Mouse (Mus musculus) c-Kit-positive CD71-positive TER-119-positive erythroid progenitor cells, embryonic 14.5 days (primary cell): Measurements from ENCODE around the gene Tsc22d4.

Source experiments
- DNase-seq: peaks from one replicate; pipeline ENCODE4 v3.0.0-alpha.2; 2013; ENCODE audit warnings: low spot score

Gene Tsc22d4

DNA sequence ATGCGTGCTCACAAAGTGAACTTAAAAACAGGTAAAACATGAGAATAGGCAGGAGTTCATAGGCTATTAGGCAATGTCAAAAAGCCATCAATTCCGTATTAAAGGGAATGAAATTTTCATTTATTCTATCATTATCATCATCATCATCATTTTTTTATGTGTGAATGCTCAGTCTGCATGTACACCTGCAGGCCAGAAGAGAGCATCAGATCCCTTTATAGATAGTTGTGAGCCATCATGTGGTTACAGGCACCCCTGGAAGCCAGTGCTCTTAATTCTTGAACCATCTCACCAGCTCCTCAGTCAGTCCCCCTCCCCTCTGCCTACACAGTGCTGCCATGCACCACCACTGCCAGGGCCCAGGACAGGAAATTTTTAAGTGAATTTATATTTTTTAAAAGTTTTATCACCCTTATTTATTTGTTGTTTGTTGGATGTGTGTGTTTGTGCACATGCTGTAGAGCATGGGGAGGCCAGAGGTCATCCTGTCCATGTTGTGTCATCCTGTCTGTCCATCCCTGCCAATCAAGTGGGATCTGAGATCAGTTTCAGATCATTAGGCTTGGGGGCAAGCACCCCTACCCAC is 43.5 kb downstream of the Tsc22d4 start:
- DNase-seq: no peak

DNA sequence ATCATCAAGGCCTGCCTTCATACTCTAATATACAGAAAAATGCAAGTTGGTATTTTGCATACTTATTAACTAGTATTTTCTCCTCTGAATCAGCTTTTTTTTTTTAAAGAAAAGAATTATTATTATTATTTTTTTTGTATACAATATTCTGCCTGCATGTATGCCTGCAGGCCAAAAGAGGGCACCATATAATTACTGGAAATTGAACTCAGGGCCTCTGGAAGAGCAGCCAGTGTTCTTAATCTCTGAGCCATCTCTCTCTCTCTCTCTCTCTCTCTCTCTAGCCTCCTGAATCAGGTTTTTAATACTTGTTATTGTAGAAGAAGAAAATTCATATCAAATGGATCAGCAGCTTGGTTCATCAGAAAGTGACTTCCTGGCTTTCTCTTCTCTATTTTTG is 46.0 kb downstream of the Tsc22d4 start:
- no peak for DNase-seq

DNA sequence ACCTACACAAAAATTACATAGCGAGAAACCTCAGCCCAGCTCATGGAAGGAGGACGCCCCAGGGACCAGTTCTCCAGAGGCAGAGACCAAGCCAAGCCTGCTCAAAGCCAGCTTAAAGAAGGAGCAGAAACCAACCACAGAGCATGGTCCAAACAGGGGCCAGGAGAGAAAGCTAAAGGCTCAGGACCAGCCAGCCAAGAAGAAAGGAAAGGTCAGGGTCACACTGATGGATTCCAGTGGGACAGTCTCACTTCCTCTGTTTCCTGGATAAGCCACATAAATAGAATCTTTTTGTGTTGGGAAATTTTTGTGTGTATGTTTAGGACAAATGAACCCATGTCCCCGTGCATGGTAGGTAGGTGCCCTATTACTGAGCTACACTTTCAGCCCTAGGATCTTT is 51.1 kb downstream of the Tsc22d4 start:
- no peak for DNase-seq

DNA sequence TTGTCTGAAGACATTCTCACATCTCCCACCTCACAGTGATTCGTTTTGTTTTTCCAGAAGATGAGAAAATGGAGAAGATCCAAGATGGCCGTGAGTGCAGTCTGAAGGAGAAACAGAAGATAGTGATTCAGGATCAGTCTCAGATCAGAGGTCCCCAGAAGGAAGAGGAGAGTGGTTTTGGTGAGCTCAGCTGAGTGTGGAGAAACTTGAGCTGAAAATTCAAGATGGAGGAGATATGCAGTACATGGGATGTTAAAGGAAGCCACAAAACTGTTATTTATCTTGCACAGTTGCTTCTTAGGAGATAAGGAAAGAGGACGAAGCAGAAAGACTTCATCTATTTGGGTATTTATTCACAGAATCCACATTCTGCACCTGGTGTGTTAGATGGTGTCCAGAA is 55.4 kb downstream of the Tsc22d4 start:
- DNase-seq: no peak

DNA sequence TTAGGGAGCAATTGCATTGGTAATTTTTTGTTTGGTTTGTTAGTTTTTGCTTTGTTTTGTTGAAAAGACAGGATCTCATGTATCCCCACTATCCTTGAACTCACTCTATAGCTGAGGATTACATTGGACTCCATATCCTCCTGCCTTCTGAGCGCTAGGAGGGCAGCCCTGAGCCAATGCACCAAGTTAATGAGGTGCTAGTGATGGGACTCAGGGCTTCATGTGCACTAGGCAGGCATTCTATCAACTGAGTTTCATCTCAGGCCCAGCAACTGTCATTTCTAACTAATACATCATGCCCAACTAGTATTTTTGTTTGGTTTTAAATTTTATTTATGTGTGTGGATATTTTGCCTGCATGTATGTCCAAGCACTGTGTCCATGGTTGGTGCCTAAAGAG is 60.6 kb downstream of the Tsc22d4 start:
- no peak for DNase-seq

DNA sequence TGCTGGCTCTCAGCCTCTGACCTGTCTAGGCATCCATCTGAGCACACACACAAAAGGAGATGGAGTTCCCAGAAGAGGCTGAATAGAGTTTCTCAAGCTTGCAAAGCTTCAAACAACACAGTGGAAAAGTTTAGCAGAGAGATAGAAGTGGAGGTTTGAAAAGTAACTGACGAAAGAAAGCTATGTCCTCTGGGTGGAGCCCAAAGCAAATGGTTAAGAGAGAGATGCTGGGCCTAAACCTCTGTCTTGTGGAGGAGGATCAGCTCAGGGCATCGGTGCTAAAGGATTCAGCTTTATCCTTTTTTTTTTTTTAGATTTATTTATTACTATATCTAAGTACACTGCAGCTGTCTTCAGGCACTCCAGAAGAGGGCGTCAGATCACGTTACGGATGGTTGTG is 62.8 kb downstream of the Tsc22d4 start:
- DNase-seq: no peak

DNA sequence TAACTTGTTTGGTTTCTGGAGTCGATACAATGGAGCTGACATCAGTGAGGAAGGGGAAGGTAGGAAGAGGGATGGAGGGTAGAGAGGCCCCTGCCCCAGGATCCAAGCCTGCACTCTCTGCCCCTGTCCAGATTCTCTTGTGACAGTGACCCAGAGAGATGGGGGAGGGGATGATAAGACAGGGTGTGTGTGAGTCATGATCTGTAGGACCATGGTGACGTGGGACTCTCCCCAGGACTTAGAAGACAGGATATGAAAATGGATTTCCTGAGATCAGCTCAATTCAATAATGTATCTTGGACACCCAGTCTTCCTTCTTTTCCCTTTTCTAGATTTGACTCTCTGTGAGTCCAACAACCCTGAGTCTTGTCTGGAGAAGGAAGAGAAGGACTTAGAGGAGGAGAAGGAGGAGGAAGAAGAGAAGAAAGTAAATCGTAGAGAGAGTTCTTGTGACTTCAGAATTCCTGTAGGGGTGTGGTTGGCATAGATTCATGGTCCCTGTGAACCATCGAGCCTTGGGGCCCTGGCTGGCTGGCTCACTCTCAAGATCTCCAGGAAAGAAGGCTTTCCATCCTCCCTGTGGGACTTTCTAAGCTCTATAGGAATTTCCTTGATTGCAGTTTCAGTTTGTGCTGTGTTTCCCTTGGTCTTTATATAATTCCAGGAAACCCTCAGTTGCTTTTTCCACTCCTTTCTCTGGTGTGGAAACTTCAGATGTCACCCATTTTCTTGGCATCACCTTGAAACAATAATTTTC is 72.1 kb downstream of the Tsc22d4 start:
- DNase-seq: no peak
